Comparison of ENCODE assay signal across 24 mouse cellular contexts in genomic region chr13:40171775-40172174, GRCm38 (mm10).
"Had no signal": no experiment of that assay in that cellular context is flagged by ENCODE, and none has a peak within 500 bp of the region (broad histone marks: within the 10 kb centered on the region; RNA-seq: fewer than 3 reads in every experiment).

No protein-coding gene starts in this region.

- H3K27me3 ChIP-seq: heart, embryonic 13.5 days; heart, embryonic 15.5 days; hindbrain, embryonic 13.5 days; hindbrain, embryonic 15.5 days; kidney, embryonic 15.5 days; limb, embryonic 13.5 days; limb, embryonic 15.5 days; liver, embryonic 12.5 days had no signal

- H3K4me3 ChIP-seq: heart, adult 2 months; heart, embryonic 13.5 days; heart, embryonic 15.5 days; hindbrain, embryonic 13.5 days; hindbrain, embryonic 15.5 days; kidney, embryonic 15.5 days; limb, embryonic 13.5 days; limb, embryonic 15.5 days; liver, embryonic 12.5 days had no signal

- H3K4me2 ChIP-seq: heart, embryonic 11.5 days; heart, embryonic 13.5 days; heart, embryonic 15.5 days; hindbrain, embryonic 13.5 days; hindbrain, embryonic 15.5 days; kidney, embryonic 15.5 days; limb, embryonic 13.5 days; limb, embryonic 15.5 days; liver, embryonic 12.5 days had no signal

- H3K9me3 ChIP-seq: heart, embryonic 13.5 days; heart, embryonic 15.5 days; hindbrain, embryonic 13.5 days; hindbrain, embryonic 15.5 days; kidney, embryonic 15.5 days; limb, embryonic 13.5 days; limb, embryonic 15.5 days; liver, embryonic 12.5 days had no signal

- H3K36me3 ChIP-seq: heart, embryonic 13.5 days; heart, embryonic 15.5 days; hindbrain, embryonic 13.5 days; hindbrain, embryonic 15.5 days; kidney, embryonic 15.5 days; limb, embryonic 13.5 days; limb, embryonic 15.5 days; liver, embryonic 12.5 days had no signal

- H3K27ac ChIP-seq: heart, adult 2 months; heart, embryonic 13.5 days; heart, embryonic 15.5 days; hindbrain, embryonic 13.5 days; hindbrain, embryonic 15.5 days; hindbrain, postnatal 0 days; kidney, embryonic 15.5 days; kidney, postnatal 0 days; limb, embryonic 13.5 days; limb, embryonic 15.5 days; liver, embryonic 12.5 days had no signal

- ATAC-seq: forebrain, postnatal 0 days; hindbrain, postnatal 0 days; liver, embryonic 12.5 days had no signal

- H3K9ac ChIP-seq: forebrain, postnatal 0 days; heart, embryonic 13.5 days; heart, embryonic 15.5 days; hindbrain, embryonic 13.5 days; hindbrain, embryonic 15.5 days; kidney, embryonic 15.5 days; limb, embryonic 13.5 days; limb, embryonic 15.5 days; liver, embryonic 12.5 days had no signal

- H3K4me1 ChIP-seq: heart, embryonic 13.5 days; heart, embryonic 15.5 days; hindbrain, embryonic 13.5 days; hindbrain, embryonic 15.5 days; limb, embryonic 13.5 days; liver, embryonic 12.5 days had no signal

- DNase-seq: forebrain, postnatal 0 days; gastrocnemius, postnatal 14 days; gastrocnemius, postnatal 36 days; heart, adult 11 months; heart, adult 2 months; heart, postnatal 14 days; heart, postnatal 36 days; kidney, adult 11 months; kidney, adult 2 months; kidney, adult 9 months; layer of hippocampus, adult 9-11 months; layer of hippocampus, postnatal 36 days; left cerebral cortex, postnatal 4 days had no signal
